Comparison of ENCODE assay signal across 11 mouse cellular contexts in genomic region chr10:87666020-87666718, GRCm38 (mm10).
DNase-seq lines count a peak whose midpoint lies in the region; ATAC-seq and TF ChIP-seq lines count a peak whose summit lies in the region.
"Had no signal": no experiment of that assay in that cellular context is flagged by ENCODE, and none has a peak within 500 bp of the region (broad histone marks: within the 10 kb centered on the region; RNA-seq: fewer than 3 reads in every experiment).

No protein-coding gene starts in this region.

- no peak overlapping the region for H3K4me2 ChIP-seq in limb, embryonic 14.5 days (replicated peaks; ENCODE audit: low read depth, low read length, severe bottlenecking)
- no peak overlapping the region for H3K4me2 ChIP-seq in neural tube, embryonic 13.5 days
- H3K4me2 ChIP-seq: liver, embryonic 15.5 days had no signal

- peak; percentile 33 for DNase-seq in gastrocnemius, adult 18-20 months (ENCODE audit: low spot score)
- no peak for DNase-seq in gastrocnemius, postnatal 25 days
- no peak for DNase-seq in limb, embryonic 14.5 days (ENCODE audit: low spot score)
- DNase-seq in limb, embryonic 10.5 days (ENCODE audit: low spot score) = no peak
- DNase-seq in left cerebral cortex, adult 2 months (ENCODE audit: extremely low spot score in 1 of 2, low spot score in 2 of 2) = no peak
- no peak for DNase-seq in testis, postnatal 14 days (ENCODE audit: low spot score)
- DNase-seq: embryo, embryonic 11 days had no signal

- H3K27ac ChIP-seq in limb, embryonic 14.5 days (replicated peaks; ENCODE audit: low read depth, low read length) = no peak overlapping the region
- no peak overlapping the region for H3K27ac ChIP-seq in limb, embryonic 10.5 days
- peak overlapping the region; percentile 64; the same call in 1 of the 2 replicates for H3K27ac ChIP-seq in embryonic fibroblast, embryonic 13.5 days (ENCODE audit: insufficient read depth, low read length)
- H3K27ac ChIP-seq in neural tube, embryonic 13.5 days (replicated peaks) = peak overlapping the region; percentile 46
- H3K27ac ChIP-seq in left cerebral cortex, adult 2 months = no peak overlapping the region
- H3K27ac ChIP-seq: liver, embryonic 15.5 days had no signal

- H3K9ac ChIP-seq in limb, embryonic 14.5 days (ENCODE audit: low read depth, low read length, severe bottlenecking) = no peak overlapping the region
- no peak overlapping the region for H3K9ac ChIP-seq in neural tube, embryonic 13.5 days
- H3K9ac ChIP-seq: liver, embryonic 15.5 days had no signal

- no peak overlapping the region for H3K4me3 ChIP-seq in limb, embryonic 14.5 days (replicated peaks; ENCODE audit: low read length)
- no peak overlapping the region for H3K4me3 ChIP-seq in limb, embryonic 10.5 days
- no peak overlapping the region for H3K4me3 ChIP-seq in embryonic fibroblast, embryonic 13.5 days (ENCODE audit: insufficient read depth, low read length)
- H3K4me3 ChIP-seq in neural tube, embryonic 13.5 days = no peak overlapping the region
- H3K4me3 ChIP-seq in left cerebral cortex, adult 2 months = no peak overlapping the region
- H3K4me3 ChIP-seq: liver, embryonic 15.5 days had no signal

- intact Hi-C loops in left cerebral cortex, adult 2 months (cut with DNase I) = no loop called here

- H3K27me3 ChIP-seq in limb, embryonic 14.5 days (ENCODE audit: control insufficient read depth, insufficient read depth, low read length) = no peaks in the 10 kb centered on the region
- H3K27me3 ChIP-seq in limb, embryonic 10.5 days (ENCODE audit: low read depth, poor library complexity, severe bottlenecking) = no peaks in the 10 kb centered on the region
- no peaks in the 10 kb centered on the region for H3K27me3 ChIP-seq in neural tube, embryonic 13.5 days
- H3K27me3 ChIP-seq: liver, embryonic 15.5 days had no signal

- H3K36me3 ChIP-seq in limb, embryonic 14.5 days (ENCODE audit: control insufficient read depth, insufficient read depth, low read length) = no peaks in the 10 kb centered on the region
- H3K36me3 ChIP-seq in limb, embryonic 10.5 days = no peaks in the 10 kb centered on the region
- H3K36me3 ChIP-seq in neural tube, embryonic 13.5 days = no peaks in the 10 kb centered on the region
- H3K36me3 ChIP-seq: liver, embryonic 15.5 days had no signal

- TF ChIP-seq POLR2A in limb, embryonic 14.5 days (IDR thresholded peaks at IDR 0.05; ENCODE audit: borderline replicate concordance, extremely low read depth, insufficient read depth, insufficient read length) = no peak
- TF ChIP-seq POLR2A in embryonic fibroblast, embryonic 13.5 days (IDR thresholded peaks at IDR 0.05; ENCODE audit: low read depth, low read length) = no peak

- ATAC-seq in limb, embryonic 14.5 days (ENCODE audit: low FRiP score, low read depth) = peak; percentile 30; the same call in 1 of the 2 replicates
- peak; percentile 86 for ATAC-seq in neural tube, embryonic 13.5 days (ENCODE audit: low read depth)
- ATAC-seq: intestine, postnatal 0 days had no signal

- no peaks in the 10 kb centered on the region for H3K9me3 ChIP-seq in limb, embryonic 14.5 days (ENCODE audit: control insufficient read depth, low read length)
- no peaks in the 10 kb centered on the region for H3K9me3 ChIP-seq in limb, embryonic 10.5 days (replicated peaks)
- H3K9me3 ChIP-seq in neural tube, embryonic 13.5 days = no peaks in the 10 kb centered on the region
- H3K9me3 ChIP-seq: liver, embryonic 15.5 days had no signal

- H3K4me1 ChIP-seq in limb, embryonic 14.5 days (ENCODE audit: control insufficient read depth, insufficient read depth, low read length) = 0 out of 2 replicates have a peak, but pooled peaks cover 5% of the 10 kb centered on the region
- H3K4me1 ChIP-seq in limb, embryonic 10.5 days = no peaks in the 10 kb centered on the region
- H3K4me1 ChIP-seq in embryonic fibroblast, embryonic 13.5 days (ENCODE audit: control insufficient read depth, insufficient read depth, low read length) = peaks cover 2% of the 10 kb centered on the region; the same call in 1 of the 2 replicates
- H3K4me1 ChIP-seq in neural tube, embryonic 13.5 days (replicated peaks) = peaks cover 13% of the 10 kb centered on the region
- H3K4me1 ChIP-seq: liver, embryonic 15.5 days had no signal

- TF ChIP-seq CTCF in embryonic fibroblast, embryonic 13.5 days (IDR thresholded peaks at IDR 0.05; ENCODE audit: borderline replicate concordance, insufficient read depth, low read length) = no peak
- TF ChIP-seq CTCF in left cerebral cortex, adult 2 months (IDR thresholded peaks at IDR 0.05) = no peak

- 65% methylated on average over 9 of the region's 9 CpGs for WGBS in limb, embryonic 14.5 days
- WGBS in limb, embryonic 10.5 days = 79% methylated on average over 9 of the region's 9 CpGs
- WGBS in neural tube, embryonic 13.5 days = 47% methylated on average over 9 of the region's 9 CpGs

Comparison
In these comparisons a context has a peak if more than half of its experiments do, and no peak if none do; other contexts are left out.
1. H3K27ac ChIP-seq: peak in embryonic fibroblast, embryonic 13.5 days (single experiment) and neural tube, embryonic 13.5 days (single experiment); none in limb, embryonic 14.5 days (single experiment), limb, embryonic 10.5 days (single experiment) and left cerebral cortex, adult 2 months (single experiment).